Mouse (Mus musculus): ENCODE measurements around the gene Cacng7. TPM values are rescaled to one million over a fixed set of nuclear protein-coding genes. Genes with fewer than 3 reads are reported as not detected.
"Not testable (repeated sequence)": the region's sequence is repeated elsewhere in the genome, so short reads cannot be mapped to it uniquely, and the experiment has no call there.

Cacng7 gene
- polyA plus RNA-seq, 1 experiment from 2014 or later, result 0.25 TPM

DNA sequence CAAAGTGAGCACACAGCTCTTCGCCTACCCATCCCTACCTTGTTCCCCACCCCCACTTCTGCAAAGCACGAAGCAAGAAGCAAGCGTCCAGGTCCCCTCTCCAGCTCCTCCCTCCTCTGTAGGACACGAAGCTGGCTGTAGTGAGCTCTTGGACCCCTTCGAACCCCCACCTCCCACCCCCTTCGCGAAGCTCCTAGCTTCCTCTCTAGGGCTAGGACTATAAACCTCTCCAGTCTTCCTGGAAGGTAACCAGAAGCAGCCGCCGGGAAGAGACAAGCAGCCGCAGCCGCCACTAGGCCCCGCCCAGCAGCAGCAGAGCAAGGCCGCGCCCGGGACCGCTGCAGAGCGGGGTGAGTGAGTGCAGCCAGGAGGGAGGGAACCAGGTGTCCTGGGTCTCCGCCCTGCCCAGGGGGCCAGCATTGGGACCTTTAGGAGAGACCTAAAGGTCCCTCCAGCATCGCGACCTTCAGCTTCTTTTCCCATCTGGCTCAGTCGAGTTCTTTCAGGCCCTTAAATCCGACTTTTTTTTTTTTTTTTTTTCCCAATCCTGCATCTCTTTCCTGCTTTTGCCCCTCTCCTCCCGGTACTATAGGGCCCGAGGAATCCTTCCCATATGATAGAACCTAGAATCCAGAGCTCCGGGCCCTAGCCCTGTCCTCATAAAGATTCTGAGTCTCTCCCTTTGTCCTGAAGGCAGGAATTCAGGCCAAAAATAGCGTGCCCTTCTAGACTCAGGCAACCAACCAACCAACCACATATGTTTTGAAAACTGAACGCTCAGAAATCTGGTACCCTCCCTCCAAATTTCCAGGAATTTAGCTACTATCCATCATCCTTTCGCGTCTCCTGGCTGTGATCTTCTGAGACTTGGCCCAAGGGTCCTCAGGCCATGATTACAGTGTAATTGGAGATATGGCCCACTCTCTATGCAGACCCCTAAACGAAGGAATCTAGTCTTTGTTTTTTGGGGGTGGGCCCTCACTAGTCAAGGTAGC is 43.5 kb upstream of the Cacng7 start, which contains the start of the genes Myadm and Prkcg:
Gene Myadm (plus strand): TSS at position 105 of the 995 bp plus-strand sequence.
Gene Prkcg (plus strand): TSS at position 204 of the 995 bp plus-strand sequence.
- peak; percentile 90 for DNase-seq (ENCODE audit: low spot score)
- Histone ChIP-seq H3K36me3 (ENCODE audit: insufficient read depth, low read length) (0 out of 2 replicates have a peak, but pooled peaks cover 7% of the 10 kb centered on the region), H3K9ac (replicated peaks; ENCODE audit: low read depth) (peak within 1 kb of the TSS; percentile 6), H3K4me1 (ENCODE audit: insufficient read depth, low read depth, low read length) (peaks cover 18% of the 10 kb centered on the region), H3K4me2 (replicated peaks; ENCODE audit: low read depth, low read length) (peak within 1 kb of the TSS; percentile 64), H3K4me3 (ENCODE audit: low read depth, low read length) (peak within 1 kb of the TSS; percentile 68), H3K27me3 (replicated peaks; ENCODE audit: insufficient read depth, low read length) (no peaks in the 10 kb centered on the region), H3K9me3 (ENCODE audit: low read length) (no peaks in the 10 kb centered on the region), H3K27ac (ENCODE audit: low read length) (peak within 1 kb of the TSS; percentile 97)
- 3% methylated on average over 30 of the region's 30 CpGs for WGBS
- ATAC-seq, result peak; percentile 6; the same call in 1 of the 2 replicates
- TF ChIP-seq CTCF (IDR thresholded peaks at IDR 0.05) (no peak), EP300 (IDR thresholded peaks at IDR 0.05) (peak; percentile 21; the same call in 1 of the 2 replicates)

DNA sequence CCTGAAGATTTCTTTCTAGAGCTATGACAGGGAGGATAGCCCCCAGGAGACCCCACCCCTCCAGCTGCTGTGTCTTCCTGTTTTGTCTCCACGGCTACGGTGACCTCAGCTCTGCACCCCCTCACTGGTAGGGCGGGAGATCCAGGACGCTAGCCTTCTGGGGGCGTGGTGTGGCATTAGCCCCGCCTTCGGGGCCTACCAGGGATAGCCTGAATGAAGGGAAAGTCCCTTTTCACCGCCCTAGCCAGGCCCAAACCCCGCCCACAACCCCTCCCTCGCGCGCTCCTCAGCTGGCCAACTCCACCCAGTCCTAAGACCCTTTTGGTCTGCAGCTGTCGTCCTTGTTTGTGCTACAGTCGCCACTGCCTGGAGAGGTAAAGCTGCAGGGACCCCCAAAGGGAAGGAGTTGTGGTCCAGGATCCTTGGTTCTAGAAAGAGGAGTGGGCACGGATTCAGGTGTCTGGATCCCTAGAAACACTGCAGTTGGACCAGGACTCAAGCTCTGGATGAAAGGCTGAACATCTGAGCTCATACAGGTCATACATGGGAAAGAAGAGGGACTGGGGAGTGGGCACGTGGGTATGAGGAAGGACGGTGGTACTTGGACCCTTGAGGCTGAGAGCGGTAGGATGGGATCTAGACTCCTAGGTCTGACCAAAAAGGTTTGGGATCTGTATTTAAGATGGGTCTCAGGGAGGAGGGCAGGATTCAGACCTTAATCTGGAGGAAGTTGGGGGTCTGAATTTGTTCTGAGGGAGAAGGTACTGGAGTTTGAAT is 42.3 kb upstream of the Cacng7 start:
- Histone ChIP-seq H3K9me3 (ENCODE audit: low read length) (no peaks in the 10 kb centered on the region), H3K36me3 (ENCODE audit: insufficient read depth, low read length) (0 out of 2 replicates have a peak, but pooled peaks cover 7% of the 10 kb centered on the region), H3K4me3 (ENCODE audit: low read depth, low read length) (peak overlapping the region; percentile 68), H3K27ac (ENCODE audit: low read length) (peak overlapping the region; percentile 97), H3K27me3 (replicated peaks; ENCODE audit: insufficient read depth, low read length) (no peaks in the 10 kb centered on the region), H3K9ac (replicated peaks; ENCODE audit: low read depth) (peak overlapping the region; percentile 82), H3K4me2 (replicated peaks; ENCODE audit: low read depth, low read length) (peak overlapping the region; percentile 64), H3K4me1 (ENCODE audit: insufficient read depth, low read depth, low read length) (peaks cover 21% of the 10 kb centered on the region)
- TF ChIP-seq CTCF (IDR thresholded peaks at IDR 0.05), result no peak
- peak; percentile 64; the same call in 1 of the 2 replicates for TF ChIP-seq EP300 (IDR thresholded peaks at IDR 0.05)
- peak; percentile 85 for ATAC-seq
- peak; percentile 98 for DNase-seq (ENCODE audit: low spot score)
- WGBS, result 2% methylated on average over 17 of the region's 18 CpGs

DNA sequence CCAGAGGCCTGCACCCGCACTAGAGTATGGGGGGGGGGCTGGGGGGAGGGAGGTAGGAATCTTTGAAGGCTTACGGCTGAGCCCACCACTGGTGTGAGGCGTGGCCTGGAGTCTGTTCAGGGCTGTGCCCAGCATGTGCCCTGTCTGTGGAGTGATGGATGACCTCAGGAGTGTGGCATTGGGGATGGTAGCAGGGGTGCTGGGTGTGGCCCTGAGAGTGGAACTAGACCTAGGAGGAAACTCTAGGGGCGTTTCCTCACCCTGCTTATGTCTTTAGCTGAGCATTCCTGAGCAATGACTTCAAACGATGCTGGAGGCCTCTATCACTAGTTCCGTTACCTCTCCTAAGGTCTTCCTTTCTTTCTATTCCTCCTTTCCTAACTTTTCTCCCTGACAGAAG is 41.6 kb upstream of the Cacng7 start:
- Histone ChIP-seq H3K27ac (ENCODE audit: low read length) (peak overlapping the region; percentile 97), H3K4me1 (ENCODE audit: insufficient read depth, low read depth, low read length) (peaks cover 21% of the 10 kb centered on the region), H3K4me2 (replicated peaks; ENCODE audit: low read depth, low read length) (peak overlapping the region; percentile 64), H3K4me3 (ENCODE audit: low read depth, low read length) (peak overlapping the region; percentile 68), H3K36me3 (ENCODE audit: insufficient read depth, low read length) (peaks cover 10% of the 10 kb centered on the region; the same call in 1 of the 2 replicates), H3K27me3 (replicated peaks; ENCODE audit: insufficient read depth, low read length) (no peaks in the 10 kb centered on the region), H3K9me3 (ENCODE audit: low read length) (no peaks in the 10 kb centered on the region), H3K9ac (replicated peaks; ENCODE audit: low read depth) (peak overlapping the region; percentile 82)
- DNase-seq (ENCODE audit: low spot score) (peak; percentile 90), ATAC-seq (peak; percentile 43)
- TF ChIP-seq CTCF (IDR thresholded peaks at IDR 0.05) (no peak), EP300 (IDR thresholded peaks at IDR 0.05) (peak; percentile 59)
- WGBS, result 22% methylated on average over 5 of the region's 6 CpGs

DNA sequence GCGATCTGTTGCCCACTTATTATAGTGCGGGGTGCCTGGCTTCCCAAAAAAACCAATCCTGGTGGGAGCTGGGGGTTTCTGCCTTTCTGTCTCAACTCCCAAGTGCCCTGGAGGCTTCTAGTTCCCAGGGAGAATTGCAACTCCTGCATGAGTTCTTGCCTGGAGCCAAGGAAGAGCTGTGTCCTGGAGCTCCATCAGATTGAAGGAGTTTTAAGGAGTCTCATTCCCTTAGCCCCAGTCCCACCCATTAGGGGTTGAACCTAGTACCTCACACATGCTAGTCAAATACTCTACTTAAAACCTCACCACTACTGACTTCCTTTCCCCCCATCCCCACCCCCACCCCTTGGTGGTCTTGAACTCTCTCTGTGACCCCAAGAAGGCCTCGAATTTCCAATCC is 41.0 kb upstream of the Cacng7 start:
- 55% methylated on average over 3 of the region's 3 CpGs for WGBS
- H3K27me3 ChIP-seq (replicated peaks; ENCODE audit: insufficient read depth, low read length), result no peaks in the 10 kb centered on the region
- peaks cover 16% of the 10 kb centered on the region; the same call in 1 of the 2 replicates for H3K36me3 ChIP-seq (ENCODE audit: insufficient read depth, low read length)
- H3K9me3 ChIP-seq (ENCODE audit: low read length), result no peaks in the 10 kb centered on the region
- peak overlapping the region; percentile 64 for H3K4me2 ChIP-seq (replicated peaks; ENCODE audit: low read depth, low read length)
- no peak for TF ChIP-seq CTCF (IDR thresholded peaks at IDR 0.05)
- no peak for TF ChIP-seq EP300 (IDR thresholded peaks at IDR 0.05)
- H3K9ac ChIP-seq (replicated peaks; ENCODE audit: low read depth), result peak overlapping the region; percentile 82
- DNase-seq (ENCODE audit: low spot score) (peak; percentile 27), ATAC-seq (no peak)
- peak overlapping the region; percentile 68 for H3K4me3 ChIP-seq (ENCODE audit: low read depth, low read length)
- H3K4me1 ChIP-seq (ENCODE audit: insufficient read depth, low read depth, low read length), result peaks cover 21% of the 10 kb centered on the region
- H3K27ac ChIP-seq (ENCODE audit: low read length), result peak overlapping the region; percentile 97

DNA sequence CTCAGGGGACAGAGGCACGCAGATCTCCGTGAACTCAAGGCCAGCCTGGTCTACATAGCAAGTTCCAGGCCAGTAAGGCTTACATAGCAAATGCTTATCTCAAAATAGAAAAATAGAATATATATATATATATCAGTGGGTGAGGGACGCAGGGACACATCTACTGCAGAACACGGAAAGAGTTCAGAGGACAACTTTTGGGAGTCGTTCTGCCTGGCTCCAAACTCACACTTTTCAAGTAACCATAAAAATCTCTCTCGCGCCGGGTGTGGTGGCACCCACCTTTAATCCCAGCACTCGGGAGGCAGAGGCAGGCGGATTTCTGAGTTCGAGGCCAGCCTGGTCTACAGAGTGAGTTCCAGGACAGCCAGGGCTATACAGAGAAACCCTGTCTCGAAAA is 40.5 kb upstream of the Cacng7 start:
- H3K9ac ChIP-seq (replicated peaks; ENCODE audit: low read depth), result peak overlapping the region; percentile 82
- WGBS, result 45% methylated on average over 10 of the region's 12 CpGs

More for the DNA sequence above, 40.5 kb upstream of the Cacng7 start:
- Histone ChIP-seq H3K27ac (ENCODE audit: low read length) (peak overlapping the region; percentile 97), H3K4me3 (ENCODE audit: low read depth, low read length) (peak overlapping the region; percentile 68), H3K36me3 (ENCODE audit: insufficient read depth, low read length) (peaks cover 21% of the 10 kb centered on the region), H3K4me2 (replicated peaks; ENCODE audit: low read depth, low read length) (peak overlapping the region; percentile 64), H3K4me1 (ENCODE audit: insufficient read depth, low read depth, low read length) (peaks cover 21% of the 10 kb centered on the region)
- not testable (repeated sequence) for H3K27me3 ChIP-seq (replicated peaks; ENCODE audit: insufficient read depth, low read length); DNase-seq (ENCODE audit: low spot score); ATAC-seq; H3K9me3 ChIP-seq (ENCODE audit: low read length)
